Mouse (Mus musculus): ENCODE data around the gene Olfm1. TPM values are rescaled to one million over a fixed set of nuclear protein-coding genes. Genes with fewer than 3 reads are reported as not detected.

Olfm1 gene
- polyA plus RNA-seq, 1 experiment, result 0.23 TPM

DNA sequence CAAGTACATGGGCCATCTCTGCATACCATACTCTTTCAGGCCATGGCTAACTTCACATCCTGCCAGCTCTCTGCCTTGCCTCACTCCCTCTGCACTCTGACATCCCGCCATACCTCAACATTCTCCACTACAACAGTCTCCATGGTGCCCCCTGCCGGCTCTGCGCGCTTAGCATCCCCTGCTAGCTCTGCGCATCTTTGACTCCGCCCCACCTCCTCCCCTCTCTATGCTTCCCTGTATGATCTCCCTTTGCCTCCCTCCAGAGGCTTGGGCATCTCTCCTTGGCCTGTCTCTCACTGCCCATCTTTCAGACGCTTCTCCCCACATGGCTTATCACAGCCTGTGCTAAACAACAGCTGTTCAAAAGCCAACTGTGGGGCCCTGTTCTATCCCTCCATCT lies 85.4 kb downstream of the Olfm1 start:
- Histone ChIP-seq H3K9me3 (no peaks in the 10 kb centered on the region), H3K4me1 (no peaks in the 10 kb centered on the region), H3K36me3 (replicated peaks; ENCODE audit: low read length) (no peaks in the 10 kb centered on the region), H3K4me3 (replicated peaks) (no peak overlapping the region), H3K27me3 (replicated peaks) (peaks cover 30% of the 10 kb centered on the region)
- TF ChIP-seq FLI1 (IDR thresholded peaks at IDR 0.05; ENCODE audit: low read length) (no peak), GATA1 (IDR thresholded peaks at IDR 0.05; ENCODE audit: borderline replicate concordance, low read length) (no peak)

DNA sequence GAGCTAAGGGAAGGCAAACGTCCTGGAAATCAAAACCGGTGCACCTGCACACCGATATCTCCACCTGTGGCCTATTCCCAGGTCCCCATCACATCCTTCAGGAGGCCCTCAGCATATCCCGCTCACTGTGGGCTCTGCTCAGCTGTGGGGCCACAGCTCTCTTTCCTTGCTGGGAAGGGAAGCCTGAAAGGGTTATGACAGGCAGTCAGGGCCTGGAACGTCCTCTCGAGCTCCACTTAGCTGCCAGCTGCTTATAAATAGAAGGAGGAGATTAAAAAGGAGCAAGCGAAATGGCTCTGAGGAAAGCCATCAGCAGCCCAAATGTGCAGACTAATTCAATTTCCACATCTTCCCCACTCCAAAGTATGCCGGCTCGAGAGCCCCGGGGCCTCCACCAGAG lies 86.1 kb downstream of the Olfm1 start:
- no peaks in the 10 kb centered on the region for H3K36me3 ChIP-seq (replicated peaks; ENCODE audit: low read length)
- TF ChIP-seq GATA1 (IDR thresholded peaks at IDR 0.05; ENCODE audit: borderline replicate concordance, low read length), result no peak
- no peak for TF ChIP-seq FLI1 (IDR thresholded peaks at IDR 0.05; ENCODE audit: low read length)

More for the DNA sequence above, 86.1 kb downstream of the Olfm1 start:
- no peaks in the 10 kb centered on the region for H3K4me1 ChIP-seq
- no peak overlapping the region for H3K4me3 ChIP-seq (replicated peaks)
- H3K27me3 ChIP-seq (replicated peaks), result peaks cover 34% of the 10 kb centered on the region
- no peaks in the 10 kb centered on the region for H3K9me3 ChIP-seq

Other genes with a start within 250 kb of the Olfm1 start
- gene Fcnb, start 108.1 kb upstream of the Olfm1 start, polyA plus RNA-seq (2012; ENCODE audit: insufficient read depth, low replicate concordance), result 1.1 TPM in 1 of 2 replicates, not detected in the other

All from megakaryocyte, embryonic 14.5 days (primary cell).